Mouse (Mus musculus): ENCODE data around the gene Hoxb13. TPM values are rescaled to one million over a fixed set of nuclear protein-coding genes. Genes with fewer than 3 reads are reported as not detected.

Hoxb13 gene
- polyA plus RNA-seq, 1 experiment from 2014 or later = 0.08 TPM

DNA sequence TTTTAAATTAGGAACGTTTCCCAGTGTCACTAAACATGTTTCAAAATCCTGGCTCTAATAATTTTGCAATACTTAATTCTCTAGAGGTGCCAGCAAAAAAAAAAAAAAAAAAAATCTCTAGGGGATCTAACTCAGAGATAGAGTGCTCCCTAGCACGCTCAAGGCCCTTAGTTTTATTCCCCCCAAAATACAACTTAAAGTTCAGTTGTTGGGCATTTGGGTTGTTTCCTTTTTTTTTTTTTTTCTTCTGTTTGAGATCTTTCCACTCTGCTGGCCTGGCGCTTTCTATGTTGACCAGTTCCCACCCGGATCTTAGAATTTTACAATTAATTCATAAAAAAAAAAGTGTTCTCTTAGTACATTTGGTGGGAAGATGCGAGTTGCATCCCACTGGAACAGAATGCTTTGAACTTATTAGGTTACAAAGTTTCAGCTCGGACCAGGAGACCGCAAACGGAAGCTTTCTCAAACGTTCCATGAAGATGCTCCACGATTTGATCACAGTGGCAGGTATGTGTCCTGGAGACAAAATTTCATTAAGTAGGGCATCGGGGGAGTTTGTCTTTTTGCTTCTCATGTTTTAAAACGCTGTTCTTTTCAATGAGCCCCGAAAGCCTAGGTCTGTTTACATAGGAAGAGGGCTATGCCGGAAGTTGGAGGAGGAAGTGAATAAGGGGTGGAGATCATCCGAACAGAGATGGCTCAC is 11.5 kb downstream of the Hoxb13 start:
- 4% methylated on average over 15 of the region's 15 CpGs for WGBS
- Histone ChIP-seq H3K9ac (ENCODE audit: low read length) (no peak overlapping the region), H3K9me3 (replicated peaks; ENCODE audit: control insufficient read depth, low read length) (no peaks in the 10 kb centered on the region; the same call in 1 of the 2 replicates), H3K36me3 (ENCODE audit: control insufficient read depth, insufficient read depth) (no peaks in the 10 kb centered on the region), H3K4me2 (ENCODE audit: low read depth, low read length) (no peak overlapping the region), H3K4me1 (ENCODE audit: control insufficient read depth, insufficient read depth, low read length) (no peaks in the 10 kb centered on the region; the same call in 1 of the 2 replicates), H3K27ac (ENCODE audit: low read length) (no peak overlapping the region), H3K27me3 (ENCODE audit: control insufficient read depth, insufficient read depth, low read length) (peaks cover 90% of the 10 kb centered on the region), H3K4me3 (ENCODE audit: low read length) (no peak overlapping the region)
- no peak for ATAC-seq (replicated peaks; ENCODE audit: extremely low read depth, insufficient read depth, low FRiP score)

- 31% methylated on average over 2 of the region's 2 CpGs for whole genome bisulfite sequencing
- Histone ChIP-seq H3K9me3 (replicated peaks; ENCODE audit: control insufficient read depth, low read length) (peaks cover 9% of the 10 kb centered on the region), H3K4me3 (ENCODE audit: low read length) (no peak overlapping the region), H3K36me3 (ENCODE audit: control insufficient read depth, insufficient read depth) (no peaks in the 10 kb centered on the region), H3K4me1 (ENCODE audit: control insufficient read depth, insufficient read depth, low read length) (no peaks in the 10 kb centered on the region), H3K4me2 (ENCODE audit: low read depth, low read length) (no peak overlapping the region), H3K9ac (ENCODE audit: low read length) (no peak overlapping the region), H3K27ac (ENCODE audit: low read length) (no peak overlapping the region), H3K27me3 (ENCODE audit: control insufficient read depth, insufficient read depth, low read length) (peaks cover 4% of the 10 kb centered on the region; the same call in 1 of the 2 replicates)
- ATAC-seq (replicated peaks; ENCODE audit: extremely low read depth, insufficient read depth, low FRiP score) = no peak
These were observed 29.7 kb downstream of the Hoxb13 start for GRCm38 (mm10) chr11:96223813-96224212.

- H3K4me3 ChIP-seq (ENCODE audit: low read length) = no peak overlapping the region
- no peaks in the 10 kb centered on the region for H3K4me1 ChIP-seq (ENCODE audit: control insufficient read depth, insufficient read depth, low read length)
- WGBS = 66% methylated on average over 9 of the region's 9 CpGs
- H3K9me3 ChIP-seq (replicated peaks; ENCODE audit: control insufficient read depth, low read length) = peaks cover 4% of the 10 kb centered on the region; the same call in 1 of the 2 replicates
- no peaks in the 10 kb centered on the region for H3K36me3 ChIP-seq (ENCODE audit: control insufficient read depth, insufficient read depth)
- no peak overlapping the region for H3K27ac ChIP-seq (ENCODE audit: low read length)
- no peak overlapping the region for H3K9ac ChIP-seq (ENCODE audit: low read length)
- no peak overlapping the region for H3K4me2 ChIP-seq (ENCODE audit: low read depth, low read length)
- no peak for ATAC-seq (replicated peaks; ENCODE audit: extremely low read depth, insufficient read depth, low FRiP score)
- peaks cover 9% of the 10 kb centered on the region; the same call in 1 of the 2 replicates for H3K27me3 ChIP-seq (ENCODE audit: control insufficient read depth, insufficient read depth, low read length)
These were observed 33.6 kb downstream of the Hoxb13 start for GRCm38 (mm10) chr11:96227676-96228075.

DNA sequence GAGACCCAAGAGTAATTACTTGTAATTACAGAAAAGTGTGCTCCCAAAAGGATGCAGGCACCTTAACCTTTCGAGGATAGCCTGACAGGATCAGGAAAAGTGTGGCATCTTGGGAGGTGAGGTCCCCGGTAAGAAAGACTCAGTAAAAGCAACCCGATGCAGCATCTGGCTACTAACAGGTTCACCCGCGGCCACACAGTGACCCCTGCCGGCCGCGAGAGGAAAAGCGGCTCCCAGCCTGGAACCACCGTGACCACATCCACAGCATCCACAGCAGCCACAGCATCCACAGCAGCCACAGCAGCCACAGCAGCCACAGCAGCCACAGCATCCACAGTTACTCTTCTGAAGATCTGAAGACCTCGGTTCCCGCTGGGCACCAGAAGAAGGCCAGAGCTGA is 40.8 kb downstream of the Hoxb13 start:
- Histone ChIP-seq H3K4me1 (ENCODE audit: control insufficient read depth, insufficient read depth, low read length) (no peaks in the 10 kb centered on the region), H3K27me3 (ENCODE audit: control insufficient read depth, insufficient read depth, low read length) (peaks cover 45% of the 10 kb centered on the region), H3K9ac (ENCODE audit: low read length) (no peak overlapping the region), H3K27ac (ENCODE audit: low read length) (no peak overlapping the region), H3K9me3 (replicated peaks; ENCODE audit: control insufficient read depth, low read length) (0 out of 2 replicates have a peak, but pooled peaks cover 3% of the 10 kb centered on the region), H3K4me2 (ENCODE audit: low read depth, low read length) (no peak overlapping the region), H3K36me3 (ENCODE audit: control insufficient read depth, insufficient read depth) (no peaks in the 10 kb centered on the region), H3K4me3 (ENCODE audit: low read length) (no peak overlapping the region)
- WGBS = under 1% methylated on average over 12 of the region's 12 CpGs
- no peak for ATAC-seq (replicated peaks; ENCODE audit: extremely low read depth, insufficient read depth, low FRiP score)

GRCm38 (mm10) chr11:96240211-96240610 is 46.1 kb downstream of the Hoxb13 start:
- Histone ChIP-seq H3K4me3 (ENCODE audit: low read length) (no peak overlapping the region), H3K27me3 (ENCODE audit: control insufficient read depth, insufficient read depth, low read length) (peaks cover 35% of the 10 kb centered on the region), H3K9ac (ENCODE audit: low read length) (no peak overlapping the region), H3K36me3 (ENCODE audit: control insufficient read depth, insufficient read depth) (no peaks in the 10 kb centered on the region), H3K9me3 (replicated peaks; ENCODE audit: control insufficient read depth, low read length) (0 out of 2 replicates have a peak, but pooled peaks cover 3% of the 10 kb centered on the region), H3K4me2 (ENCODE audit: low read depth, low read length) (no peak overlapping the region), H3K4me1 (ENCODE audit: control insufficient read depth, insufficient read depth, low read length) (no peaks in the 10 kb centered on the region), H3K27ac (ENCODE audit: low read length) (no peak overlapping the region)
- whole genome bisulfite sequencing = 3% methylated on average over 7 of the region's 7 CpGs
- ATAC-seq (replicated peaks; ENCODE audit: extremely low read depth, insufficient read depth, low FRiP score) = no peak

Other genes with a start within 250 kb of the Hoxb13 start
- 21.1 and 24.6 TPM in 2 replicates for gene Igf2bp1, start 188.4 kb upstream of the Hoxb13 start, polyA plus RNA-seq (2015; fragmentation: Nextera tagmentation; extraction: Ambion mirVana)
- not detected in 2 replicates for gene Gip, start 169.8 kb upstream of the Hoxb13 start, polyA plus RNA-seq (2015; fragmentation: Nextera tagmentation; extraction: Ambion mirVana)
- gene Snf8, start 159.4 kb upstream of the Hoxb13 start, polyA plus RNA-seq (2015; fragmentation: Nextera tagmentation; extraction: Ambion mirVana) = 69.3 and 72.0 TPM in 2 replicates
- 29.1 and 31.4 TPM in 2 replicates for gene Ube2z, start 128.9 kb upstream of the Hoxb13 start, polyA plus RNA-seq (2015; fragmentation: Nextera tagmentation; extraction: Ambion mirVana)
- 2,218 and 2,299 TPM in 2 replicates for gene Atp5g1, start 118.6 kb upstream of the Hoxb13 start, polyA plus RNA-seq (2015; fragmentation: Nextera tagmentation; extraction: Ambion mirVana)
- gene Calcoco2, start 82.4 kb upstream of the Hoxb13 start, polyA plus RNA-seq (2015; fragmentation: Nextera tagmentation; extraction: Ambion mirVana) = 0.11 TPM in 1 of 2 replicates, not detected in the other
- gene Ttll6, start 60.5 kb upstream of the Hoxb13 start, polyA plus RNA-seq (2015; fragmentation: Nextera tagmentation; extraction: Ambion mirVana) = 0.13 and 0.24 TPM in 2 replicates
- 0.10 TPM in 1 of 2 replicates, not detected in the other for gene Hoxb9, start 77.1 kb downstream of the Hoxb13 start, polyA plus RNA-seq (2015; fragmentation: Nextera tagmentation; extraction: Ambion mirVana)
- not detected in 2 replicates for gene Hoxb8, start 87.6 kb downstream of the Hoxb13 start, polyA plus RNA-seq (2015; fragmentation: Nextera tagmentation; extraction: Ambion mirVana)
- 0.31 and 0.43 TPM in 2 replicates for gene Hoxb7, start 92.3 kb downstream of the Hoxb13 start, polyA plus RNA-seq (2015; fragmentation: Nextera tagmentation; extraction: Ambion mirVana)
- 0.51 TPM in 1 of 2 replicates, not detected in the other for gene Hoxb6, start 98.2 kb downstream of the Hoxb13 start, polyA plus RNA-seq (2015; fragmentation: Nextera tagmentation; extraction: Ambion mirVana)
- 0.76 and 2.8 TPM in 2 replicates for gene Hoxb5, start 109.0 kb downstream of the Hoxb13 start, polyA plus RNA-seq (2015; fragmentation: Nextera tagmentation; extraction: Ambion mirVana)
- 0.28 and 0.32 TPM in 2 replicates for gene Hoxb4, start 124.0 kb downstream of the Hoxb13 start, polyA plus RNA-seq (2015; fragmentation: Nextera tagmentation; extraction: Ambion mirVana)
- 0.24 and 0.79 TPM in 2 replicates for gene Hoxb3, start 129.0 kb downstream of the Hoxb13 start, polyA plus RNA-seq (2015; fragmentation: Nextera tagmentation; extraction: Ambion mirVana)
- 2.5 and 3.1 TPM in 2 replicates for gene Hoxb2, start 156.2 kb downstream of the Hoxb13 start, polyA plus RNA-seq (2015; fragmentation: Nextera tagmentation; extraction: Ambion mirVana)
- 0.07 TPM in 1 of 2 replicates, not detected in the other for gene Hoxb1, start 171.4 kb downstream of the Hoxb13 start, polyA plus RNA-seq (2015; fragmentation: Nextera tagmentation; extraction: Ambion mirVana)

All from heart, embryonic 16.5 days (tissue).